Mouse (Mus musculus) cerebellum, adult (tissue): ENCODE measurements at regions not wholly inside any gene's neighbourhood (a gene's known extent, or its start where the extent isn't known, plus 50 kb on each side); places are given as distances from the start of the nearest gene placed in this dataset.
"Not testable (repeated sequence)": the region's sequence is repeated elsewhere in the genome, so short reads cannot be mapped to it uniquely, and the experiment has no call there.

Experiments used
- ATAC-seq: cut with Nextera tagmentation; 2 replicates; pipeline ENCODE4 v1.9.2; 2017; ENCODE audit warnings: mild to moderate bottlenecking, moderate library complexity, mixed read lengths; ENCODE audit not compliant: insufficient number of reproducible peaks, low FRiP score, low TSS enrichment

- no peak for ATAC-seq
Observed at GRCm38 (mm10) chr12:54520406-54520805, 136.0 kb downstream of the Sptssa start.

- no peak for ATAC-seq
Observed at GRCm38 (mm10) chr12:54519370-54519769, 137.0 kb downstream of the Sptssa start.

GRCm38 (mm10) chr12:54517265-54517664 is 139.1 kb downstream of the Sptssa start:
- ATAC-seq: no peak

DNA sequence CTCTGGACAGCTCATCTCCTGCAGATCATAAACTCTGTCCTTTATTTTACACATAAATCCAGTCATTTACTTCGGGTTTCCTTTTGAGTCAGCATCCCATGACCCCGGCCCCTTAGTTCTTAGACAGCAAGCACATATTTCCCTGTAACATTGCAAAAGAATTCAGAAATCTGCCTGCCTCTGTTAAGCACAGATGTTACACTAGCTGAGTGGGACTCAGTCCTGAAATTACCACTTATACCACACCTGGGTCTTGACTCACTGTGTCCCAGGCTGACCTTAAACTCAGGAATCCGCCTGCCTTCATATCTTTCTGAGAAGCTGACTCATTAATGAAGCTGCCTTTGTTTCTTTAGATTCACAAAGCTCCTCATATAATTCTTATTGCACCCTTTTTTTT is 139.9 kb downstream of the Sptssa start:
- ATAC-seq: no peak

GRCm38 (mm10) chr12:54516039-54516438 is 140.3 kb downstream of the Sptssa start:
- not testable (repeated sequence) for ATAC-seq

GRCm38 (mm10) chr12:54509903-54510302 is 146.5 kb downstream of the Sptssa start:
- no peak for ATAC-seq

DNA sequence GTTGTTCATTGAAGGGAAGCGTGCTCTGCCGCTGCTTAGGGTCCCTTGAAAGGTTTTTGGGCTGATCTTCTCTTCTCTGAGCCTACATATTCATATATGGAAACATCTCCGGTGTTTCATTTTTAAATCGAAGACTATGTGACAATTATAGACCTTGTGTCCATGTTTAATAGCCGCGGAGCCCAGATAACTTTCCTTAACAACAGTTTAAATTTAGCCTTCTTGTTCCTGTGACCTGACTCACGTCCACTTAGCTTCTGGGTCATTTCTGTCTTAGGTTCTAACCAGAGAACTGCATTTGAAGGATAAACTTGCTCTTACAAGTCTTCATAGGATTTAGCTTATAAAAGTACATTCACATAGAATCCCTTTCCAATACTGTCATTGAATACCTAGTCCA is 153.6 kb downstream of the Sptssa start:
- no peak for ATAC-seq

DNA sequence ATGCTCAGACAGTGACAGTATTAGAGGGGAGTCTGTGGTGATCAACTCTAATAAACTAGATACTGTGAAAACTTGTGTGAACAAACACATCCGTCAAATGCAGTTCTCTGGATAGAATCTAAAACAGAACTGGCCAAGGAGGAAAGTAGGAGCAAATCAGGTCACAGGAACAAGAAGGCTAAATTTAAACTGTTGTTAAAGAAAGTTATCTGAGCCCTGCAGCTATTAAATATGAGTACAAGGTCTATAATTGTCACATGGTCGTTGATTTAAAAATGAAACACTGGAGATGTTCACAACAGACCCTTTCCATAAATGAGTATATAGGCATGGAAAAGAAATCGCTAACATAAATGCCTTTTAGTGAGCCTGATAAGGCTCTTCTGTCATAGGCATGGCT is 156.4 kb downstream of the Sptssa start:
- ATAC-seq: no peak

DNA sequence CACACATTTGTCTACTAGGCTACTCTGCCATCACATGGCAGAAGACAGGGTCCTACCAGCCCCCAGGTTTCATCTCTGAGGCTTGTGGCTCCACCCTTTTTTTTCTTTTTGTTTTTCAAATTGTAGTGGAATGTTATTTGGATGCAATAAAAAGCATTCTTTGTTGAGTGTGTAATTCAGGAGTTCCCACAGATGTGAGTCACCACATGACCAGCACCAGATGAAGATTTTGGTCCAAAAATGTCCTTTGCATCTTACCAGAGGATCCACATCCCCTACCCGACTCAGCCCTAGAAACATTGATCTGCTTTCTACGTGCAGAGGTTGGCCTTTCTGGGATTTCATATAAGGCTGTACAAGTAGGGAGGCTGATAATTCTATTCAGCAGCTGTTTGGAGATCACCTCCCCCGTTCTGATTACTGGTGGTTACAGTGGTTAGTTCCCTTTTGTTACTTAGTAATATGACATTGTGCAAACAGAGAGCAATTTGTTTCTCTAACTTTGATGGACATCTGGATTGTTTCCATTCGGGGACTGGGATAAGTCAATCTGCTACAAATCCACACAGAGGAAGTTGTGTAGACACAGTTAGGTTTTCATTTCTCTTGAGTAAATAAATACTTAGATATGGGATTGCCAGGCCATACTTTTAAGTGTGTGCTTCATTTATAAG is 160.5 kb downstream of the Sptssa start:
- no peak for ATAC-seq

DNA sequence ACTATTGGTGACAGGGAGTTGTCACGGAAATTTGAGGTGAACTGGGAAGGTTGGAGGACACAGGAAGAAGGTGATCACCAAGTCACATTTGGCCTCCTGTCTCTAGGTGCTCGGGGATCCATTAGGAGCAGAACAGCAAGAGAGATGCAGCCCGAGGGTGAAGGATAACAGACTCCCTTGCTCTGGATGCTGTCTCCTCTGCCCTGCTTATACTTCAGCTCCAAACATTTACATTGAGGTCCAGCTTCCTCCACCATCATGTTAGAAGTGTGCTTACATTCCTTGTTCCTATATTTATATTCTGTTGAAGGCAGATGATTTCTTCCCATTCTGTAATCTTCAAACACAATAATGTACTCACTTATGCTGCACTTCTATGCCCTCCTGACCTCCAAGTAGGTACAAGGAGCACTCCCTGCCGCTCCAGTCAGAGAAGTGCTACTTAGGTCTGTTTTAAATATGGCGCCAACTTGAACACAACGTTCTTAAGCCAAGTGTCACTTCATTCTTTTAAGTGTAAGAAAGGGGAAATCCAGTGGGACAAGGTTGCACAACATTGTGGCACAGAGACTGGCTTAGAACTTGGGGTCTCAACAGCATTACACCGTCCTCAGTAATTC is 161.5 kb downstream of the Sptssa start:
- ATAC-seq: no peak

- no peak for ATAC-seq
Observed at GRCm38 (mm10) chr12:54492737-54493136, 163.6 kb downstream of the Sptssa start.

DNA sequence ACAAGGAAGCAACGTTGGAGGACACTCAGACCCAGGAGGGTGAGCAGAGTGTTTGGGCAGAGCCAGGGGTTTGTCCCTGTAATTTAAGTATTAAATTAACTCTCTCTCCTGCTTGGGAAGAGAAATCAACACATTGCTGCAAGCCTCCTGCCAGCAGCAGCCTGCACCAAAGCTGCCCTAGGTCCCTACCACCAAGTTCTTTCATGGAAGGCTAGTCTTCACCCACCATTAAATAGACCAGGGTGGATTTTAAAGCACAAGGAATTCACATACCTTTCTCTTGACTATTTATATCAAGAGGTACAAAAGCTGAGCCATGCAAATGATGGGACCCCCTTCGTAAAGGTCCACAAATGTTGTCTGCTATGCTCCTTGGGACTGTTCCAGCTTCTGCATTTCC is 165.9 kb downstream of the Sptssa start:
- ATAC-seq: no peak

DNA sequence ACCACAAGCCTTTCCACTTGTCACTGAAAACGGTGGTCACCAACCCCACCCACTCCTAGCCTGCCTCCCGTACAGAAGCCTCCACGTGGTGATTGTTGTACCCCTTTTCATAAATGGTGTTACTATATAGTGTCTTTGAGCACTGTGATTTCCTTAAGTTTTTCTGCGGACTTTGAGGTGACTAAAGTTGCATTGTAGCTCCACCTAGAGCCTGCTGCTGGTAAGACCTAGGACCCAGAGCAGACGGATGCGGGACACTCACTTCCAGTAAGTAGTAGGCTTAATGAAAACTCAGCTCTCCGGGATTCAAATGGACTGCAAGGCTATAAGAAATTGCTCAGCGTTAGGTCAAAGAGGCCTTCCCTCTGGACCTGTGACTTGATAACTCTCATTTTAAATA is 166.7 kb downstream of the Sptssa start:
- no peak for ATAC-seq

DNA sequence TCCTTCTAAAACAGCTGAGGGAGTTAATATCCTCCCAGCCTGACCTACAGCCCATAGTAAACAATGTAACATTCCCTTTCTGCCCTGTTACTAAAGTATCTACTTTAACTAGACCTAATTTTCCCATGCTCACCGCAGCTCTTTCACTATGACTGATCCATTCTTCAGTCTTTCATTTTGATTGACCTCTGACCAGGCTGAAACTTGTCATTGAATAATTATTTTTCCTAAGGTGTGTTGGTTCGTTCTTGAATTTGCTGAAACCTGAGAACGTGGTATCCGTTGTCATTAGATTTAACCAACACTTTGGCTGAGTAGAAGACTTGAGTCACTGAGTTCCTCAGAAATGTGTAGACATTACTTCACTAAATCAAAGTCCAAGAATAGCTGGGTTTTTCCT is 168.7 kb downstream of the Sptssa start:
- no peak for ATAC-seq

GRCm38 (mm10) chr12:54482020-54482419 is 174.4 kb downstream of the Sptssa start:
- ATAC-seq: no peak

GRCm38 (mm10) chr12:54479841-54480240 is 176.5 kb downstream of the Sptssa start:
- ATAC-seq: no peak

DNA sequence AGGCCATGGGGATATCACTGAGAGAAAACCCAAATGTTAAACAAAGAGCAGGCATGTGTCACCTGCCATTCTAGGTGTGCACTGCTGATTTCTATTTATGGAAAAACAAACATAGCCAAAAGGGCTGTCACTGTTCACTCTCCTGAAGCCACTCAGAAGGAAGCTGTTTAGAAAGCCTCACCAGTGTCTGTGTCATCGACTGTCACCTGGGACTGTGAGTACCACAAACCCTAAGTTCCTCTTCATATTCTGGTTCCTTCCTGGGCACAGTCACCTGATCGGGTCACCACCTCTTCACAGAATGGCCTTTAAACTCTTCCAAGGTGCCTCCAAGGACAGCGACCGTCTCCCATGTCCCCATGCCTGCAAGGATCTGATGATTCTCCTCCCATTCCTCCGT is 183.5 kb downstream of the Sptssa start:
- no peak for ATAC-seq

DNA sequence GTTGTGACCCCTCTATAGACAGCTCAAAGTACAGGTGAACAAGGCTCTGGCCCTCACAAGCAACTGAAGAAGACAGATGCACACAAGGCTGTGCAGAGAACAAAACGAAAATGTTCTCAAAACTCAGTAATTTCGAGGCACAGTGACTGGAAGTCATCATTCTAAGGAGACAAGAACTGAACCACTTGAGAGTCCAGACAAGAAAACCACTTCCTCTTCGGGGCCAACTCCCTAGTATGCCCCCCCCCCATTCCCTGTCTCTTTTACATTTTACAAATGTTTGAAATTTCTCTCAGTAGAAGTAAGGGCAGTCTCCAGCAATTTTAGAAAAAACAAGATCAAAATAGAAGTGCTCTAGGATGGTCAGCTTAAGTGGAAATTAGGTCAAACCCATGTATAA is 184.0 kb downstream of the Sptssa start:
- no peak for ATAC-seq

DNA sequence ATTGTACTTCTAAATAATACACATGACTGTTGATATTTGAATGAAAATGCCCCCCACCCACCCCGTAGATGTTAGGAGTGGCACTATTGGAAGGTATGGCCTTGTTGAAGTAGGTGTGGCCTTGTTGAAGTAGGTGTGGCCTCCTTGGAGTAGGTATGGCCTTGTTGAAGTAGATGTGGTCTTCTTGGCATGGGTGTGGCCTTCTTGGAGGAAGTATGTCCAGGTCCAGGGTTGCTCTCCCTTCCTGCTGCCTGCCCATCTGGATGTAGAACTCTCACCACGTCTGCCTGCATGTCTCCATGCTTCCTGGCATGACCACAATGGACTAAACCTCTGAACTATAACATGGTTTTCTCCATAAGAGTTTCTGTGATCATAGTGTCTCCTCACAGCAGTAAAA is 188.7 kb downstream of the Sptssa start:
- ATAC-seq: no peak

DNA sequence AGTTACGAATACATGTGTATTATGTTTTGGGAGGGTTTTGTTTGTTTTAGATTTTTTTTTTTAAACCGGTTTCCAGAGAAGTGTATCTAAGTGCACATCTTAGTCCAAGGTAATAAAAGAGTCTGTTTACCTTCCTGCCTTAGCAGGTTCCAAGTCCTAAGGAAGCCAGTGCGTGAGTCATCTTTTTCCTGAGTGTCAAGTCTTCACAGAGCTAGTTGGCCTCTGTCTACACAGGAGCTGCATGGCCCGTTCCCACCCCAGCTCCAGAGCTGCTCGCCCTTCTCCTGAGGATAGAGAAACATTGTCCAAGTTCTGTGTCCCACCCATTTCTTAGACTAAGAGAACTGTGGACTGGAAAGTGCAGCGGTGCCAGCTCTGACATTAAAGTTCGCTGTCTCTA is 192.6 kb downstream of the Sptssa start:
- no peak for ATAC-seq

DNA sequence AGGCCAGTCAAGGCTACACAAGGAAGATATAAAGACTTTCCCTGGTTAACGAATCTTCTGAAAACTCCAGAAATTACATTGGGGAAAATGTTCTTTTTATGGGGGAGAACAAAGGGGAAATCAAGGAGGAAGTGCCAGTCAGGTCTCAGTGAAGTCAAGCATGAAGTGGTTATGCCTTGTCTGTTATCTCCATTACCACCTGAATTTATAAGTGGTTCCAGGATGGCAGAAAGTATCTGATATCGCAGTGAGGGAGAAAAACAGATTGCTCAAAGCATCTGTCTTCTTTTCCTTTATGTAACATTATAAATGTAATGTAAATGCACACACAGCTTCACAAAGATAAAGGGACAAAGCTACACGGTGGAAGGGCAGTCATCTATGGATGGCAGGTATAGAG is 195.0 kb downstream of the Sptssa start:
- no peak for ATAC-seq

GRCm38 (mm10) chr12:54460135-54460523 is 196.2 kb downstream of the Sptssa start:
- peak; percentile 51; the same call in 1 of the 2 replicates for ATAC-seq
